Comparison of ENCODE assay signal across 8 mouse cellular contexts in the genomic region with DNA sequence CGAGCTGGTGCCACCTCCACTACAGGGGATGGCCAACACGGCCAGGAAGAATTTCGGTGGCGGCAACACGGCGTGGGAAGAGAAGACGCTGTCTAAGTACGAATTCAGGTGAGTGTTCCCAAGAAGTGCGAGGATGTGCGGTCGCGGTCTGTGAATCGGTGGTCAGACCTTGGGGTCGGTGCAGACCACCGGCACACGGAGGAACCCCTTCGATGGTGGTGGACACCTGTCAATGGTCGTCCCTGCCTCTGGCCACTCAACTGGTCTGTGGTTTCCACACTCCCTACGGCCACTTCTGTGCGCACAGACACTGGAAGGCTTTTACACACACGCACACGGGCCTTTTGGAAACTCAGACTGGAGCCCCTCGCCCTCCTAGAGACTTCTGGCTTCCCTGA. TPM values are rescaled to one million over a fixed set of nuclear protein-coding genes. Genes with fewer than 3 reads are reported as not detected.
DNase-seq lines count a peak whose midpoint lies in the region; ATAC-seq and TF ChIP-seq lines count a peak whose summit lies in the region.

No protein-coding gene starts in this region.

- no peaks in the 10 kb centered on the region for H3K9me3 ChIP-seq in heart, embryonic 15.5 days (replicated peaks)
- no peaks in the 10 kb centered on the region for H3K9me3 ChIP-seq in ES-E14 (ENCODE audit: control insufficient read depth, insufficient read depth, low read depth, low read length)
- no peaks in the 10 kb centered on the region for H3K9me3 ChIP-seq in forebrain, embryonic 16.5 days (ENCODE audit: control insufficient read depth, low read length)
- H3K9me3 ChIP-seq in liver, postnatal 0 days (ENCODE audit: low read length), result no peaks in the 10 kb centered on the region

- peaks cover 34% of the 10 kb centered on the region for H3K36me3 ChIP-seq in heart, embryonic 15.5 days
- H3K36me3 ChIP-seq in ES-E14 (ENCODE audit: control insufficient read depth, insufficient read depth, low read length, poor library complexity, severe bottlenecking), result peaks cover 35% of the 10 kb centered on the region
- H3K36me3 ChIP-seq in forebrain, embryonic 16.5 days (ENCODE audit: control insufficient read depth, insufficient read depth), result peaks cover 4% of the 10 kb centered on the region
- peaks cover 20% of the 10 kb centered on the region for H3K36me3 ChIP-seq in liver, postnatal 0 days (replicated peaks; ENCODE audit: insufficient read depth, low read length)

- no peak for TF ChIP-seq CTCF in liver, postnatal 0 days (IDR thresholded peaks at IDR 0.05; ENCODE audit: low read depth)

- H3K4me2 ChIP-seq in heart, embryonic 15.5 days, result peak overlapping the region; percentile 91
- H3K4me2 ChIP-seq in forebrain, embryonic 16.5 days (ENCODE audit: low read length), result peak overlapping the region; percentile 87
- H3K4me2 ChIP-seq in liver, postnatal 0 days (ENCODE audit: low read depth, low read length), result peak overlapping the region; percentile 95

- H3K27ac ChIP-seq in heart, embryonic 15.5 days, result peak overlapping the region; percentile 38; the same call in 1 of the 2 replicates
- no peak overlapping the region for H3K27ac ChIP-seq in ES-E14 (ENCODE audit: insufficient read depth, low read depth, low read length, poor library complexity, severe bottlenecking)
- no peak overlapping the region for H3K27ac ChIP-seq in forebrain, embryonic 16.5 days (ENCODE audit: low read length)
- peak overlapping the region; percentile 58 for H3K27ac ChIP-seq in liver, postnatal 0 days (ENCODE audit: low read depth)

- peak overlapping the region; percentile 87 for H3K4me3 ChIP-seq in heart, embryonic 15.5 days
- peak overlapping the region; percentile 83 to 93 for H3K4me3 ChIP-seq in ES-E14 (ENCODE audit: insufficient read depth in 1 of 2, low read depth in 1 of 2, low read length in 2 of 2, poor library complexity in 1 of 2, severe bottlenecking in 1 of 2)
- peak overlapping the region; percentile 85 for H3K4me3 ChIP-seq in forebrain, embryonic 16.5 days (replicated peaks; ENCODE audit: low read length)
- peak overlapping the region; percentile 83 for H3K4me3 ChIP-seq in liver, postnatal 0 days (ENCODE audit: low read depth, low read length)

- under 1% methylated on average over 23 of the region's 23 CpGs for WGBS in heart, embryonic 15.5 days
- under 1% methylated on average over 23 of the region's 23 CpGs for WGBS in forebrain, embryonic 16.5 days
- under 1% methylated on average over 23 of the region's 23 CpGs for WGBS in liver, postnatal 0 days (ENCODE audit: insufficient replicate concordance)

- H3K27me3 ChIP-seq in heart, embryonic 15.5 days, result no peaks in the 10 kb centered on the region
- H3K27me3 ChIP-seq in forebrain, embryonic 16.5 days (replicated peaks; ENCODE audit: control insufficient read depth, insufficient read depth, low read length), result no peaks in the 10 kb centered on the region
- no peaks in the 10 kb centered on the region for H3K27me3 ChIP-seq in liver, postnatal 0 days (ENCODE audit: insufficient read depth, low read length)

- no peak for DNase-seq in heart, postnatal 36 days
- DNase-seq in ES-E14 (ENCODE audit: low read depth, low spot score), result no peak
- DNase-seq in liver, postnatal 0 days, result no peak
- no peak for DNase-seq in cerebellum, postnatal 4 days (ENCODE audit: low spot score in 2 of 2)
- DNase-seq in left cerebral cortex, adult 18-20 months (ENCODE audit: low spot score in 2 of 2), result no peak
- DNase-seq in right cerebral cortex, postnatal 25 days, result no peak

- ATAC-seq in heart, embryonic 15.5 days (replicated peaks; ENCODE audit: insufficient number of reproducible peaks, insufficient read depth, low FRiP score, low read depth), result no peak
- no peak for ATAC-seq in forebrain, embryonic 16.5 days
- no peak for ATAC-seq in liver, postnatal 0 days

- peak overlapping the region; percentile 89 for H3K9ac ChIP-seq in heart, embryonic 15.5 days
- peak overlapping the region; percentile 90 for H3K9ac ChIP-seq in ES-E14 (ENCODE audit: insufficient read depth, low read depth, low read length, poor library complexity, severe bottlenecking)
- H3K9ac ChIP-seq in forebrain, embryonic 16.5 days (replicated peaks; ENCODE audit: low read depth, low read length), result peak overlapping the region; percentile 77
- peak overlapping the region; percentile 77 for H3K9ac ChIP-seq in liver, postnatal 0 days (replicated peaks)

- no peak for TF ChIP-seq EP300 in liver, postnatal 0 days (IDR thresholded peaks at IDR 0.05; ENCODE audit: low read depth)

- H3K4me1 ChIP-seq in heart, embryonic 15.5 days (replicated peaks), result peaks cover 19% of the 10 kb centered on the region
- H3K4me1 ChIP-seq in ES-E14 (ENCODE audit: control insufficient read depth in 2 of 2, insufficient read depth in 2 of 2, low read length in 2 of 2, poor library complexity in 1 of 2), result no peaks in the 10 kb centered on the region
- H3K4me1 ChIP-seq in forebrain, embryonic 16.5 days (replicated peaks; ENCODE audit: control insufficient read depth, insufficient read depth, low read length), result peaks cover 15% of the 10 kb centered on the region
- peaks cover 18% of the 10 kb centered on the region for H3K4me1 ChIP-seq in liver, postnatal 0 days (ENCODE audit: insufficient read depth)

- in situ Hi-C loops in ES-E14 (cut with MboI; ENCODE audit: low sequenced_read_pairs in 2 of 2, unreplicated experiment in 2 of 2), result loop anchor here in 1 of 2 experiments (10.0 kb wide), 1 partner anchor 105 kb away; no protein-coding TSS in a partner anchor

- intact Hi-C loops in heart, postnatal 36 days (cut with DNase I), result loop anchor here (2.0 to 5.0 kb wide), 3 partner anchors 68 to 259 kb away; a partner anchor contains a TSS

TF ChIP-seq in ES-E14, 5 proteins besides CTCF, POLR2A, EP300 and RAD21:
- TF ChIP-seq HCFC1 (IDR thresholded peaks at IDR 0.05; ENCODE audit: borderline replicate concordance, insufficient read depth, low read length), result no peak
- TF ChIP-seq MAFK (IDR thresholded peaks at IDR 0.05; ENCODE audit: insufficient read depth, low read depth, low read length), result no peak
- TF ChIP-seq ZC3H11A (IDR thresholded peaks at IDR 0.05; ENCODE audit: borderline replicate concordance, low read depth, low read length), result no peak
- TF ChIP-seq CHD2 (IDR thresholded peaks at IDR 0.05; ENCODE audit: low read depth, low read length), result no peak
- TF ChIP-seq ZNF384 (IDR thresholded peaks at IDR 0.05; ENCODE audit: low read depth, low read length), result no peak

RNA-seq across cellular contexts. Expression of a gene that starts 0.5 kb away (rescaled TPM):
- 47.5 and 62.1 TPM in 2 replicates for polyA plus RNA-seq in heart, embryonic 15.5 days (2015; fragmentation: Nextera tagmentation; extraction: Ambion mirVana)
- 10 to 100 TPM; 16.5 to 27.9 TPM for total RNA-seq in heart, postnatal 36 days (2021)
- 324 and 328 TPM in 2 replicates for total RNA-seq in ES-E14 (2012; rRNA removed)
- 57.3 and 60.4 TPM in 2 replicates for polyA plus RNA-seq in forebrain, embryonic 16.5 days (2015; fragmentation: Nextera tagmentation; extraction: Ambion mirVana)
- 32.9 and 33.1 TPM in 2 replicates for polyA plus RNA-seq in liver, postnatal 0 days (2015; fragmentation: Nextera tagmentation; extraction: Ambion mirVana)
- total RNA-seq in left cerebral cortex, adult 18-20 months (2021), result 10 to 100 TPM; 26.6 to 33.3 TPM

RNA-seq across cellular contexts. Expression of a gene that starts 0.8 kb away (rescaled TPM):
- polyA plus RNA-seq in heart, embryonic 15.5 days (2015; fragmentation: Nextera tagmentation; extraction: Ambion mirVana), result 8.6 and 11.2 TPM in 2 replicates
- total RNA-seq in heart, postnatal 36 days (2021), result 10 to 100 TPM in 1 of 2 experiments, 1 to 10 TPM in 1; 8.9 to 10.1 TPM
- 17.0 and 17.8 TPM in 2 replicates for total RNA-seq in ES-E14 (2012; rRNA removed)
- polyA plus RNA-seq in forebrain, embryonic 16.5 days (2015; fragmentation: Nextera tagmentation; extraction: Ambion mirVana), result 6.6 and 8.8 TPM in 2 replicates
- polyA plus RNA-seq in liver, postnatal 0 days (2015; fragmentation: Nextera tagmentation; extraction: Ambion mirVana), result 3.6 and 3.7 TPM in 2 replicates
- total RNA-seq in left cerebral cortex, adult 18-20 months (2021), result 10 to 100 TPM; 13.0 to 13.6 TPM

RNA-seq across cellular contexts. Expression of a gene that starts 42.1 kb away (rescaled TPM):
- polyA plus RNA-seq in heart, embryonic 15.5 days (2015; fragmentation: Nextera tagmentation; extraction: Ambion mirVana), result 61.4 and 71.9 TPM in 2 replicates
- 100 to 1,000 TPM; 120 to 134 TPM for total RNA-seq in heart, postnatal 36 days (2021)
- total RNA-seq in ES-E14 (2012; rRNA removed), result 159 and 169 TPM in 2 replicates
- 58.2 and 70.7 TPM in 2 replicates for polyA plus RNA-seq in forebrain, embryonic 16.5 days (2015; fragmentation: Nextera tagmentation; extraction: Ambion mirVana)
- polyA plus RNA-seq in liver, postnatal 0 days (2015; fragmentation: Nextera tagmentation; extraction: Ambion mirVana), result 18.4 and 34.2 TPM in 2 replicates
- 10 to 100 TPM; 36.3 to 45.9 TPM for total RNA-seq in left cerebral cortex, adult 18-20 months (2021)

Comparison
In these comparisons a context has a peak if more than half of its experiments do, and no peak if none do; other contexts are left out.
1. H3K27ac ChIP-seq: peak in heart, embryonic 15.5 days (single experiment) and liver, postnatal 0 days (single experiment); none in ES-E14 (single experiment) and forebrain, embryonic 16.5 days (single experiment).
2. Peak in every context shown above with its lines, with median percentiles within 50 percentile points of each other: H3K4me2 ChIP-seq, H3K4me3 ChIP-seq and H3K9ac ChIP-seq.